ENCODE assay signal across 13 mouse cellular contexts in genomic region chr1:23184728-23185127, GRCm38 (mm10).
DNase-seq lines count a peak whose midpoint lies in the region; ATAC-seq lines count a peak whose summit lies in the region.
"Had no signal": no experiment of that assay in that cellular context is flagged by ENCODE, and none has a peak within 500 bp of the region (broad histone marks: within the 10 kb centered on the region; RNA-seq: fewer than 3 reads in every experiment).

No protein-coding gene starts in this region.

- H3K27ac ChIP-seq in lung, embryonic 16.5 days (ENCODE audit: low read length): peak overlapping the region; percentile 29
- no peak overlapping the region for H3K27ac ChIP-seq in midbrain, embryonic 14.5 days (replicated peaks; ENCODE audit: low read depth, low read length)
- H3K27ac ChIP-seq: forebrain, embryonic 10.5 days had no signal

- no peak overlapping the region for H3K4me3 ChIP-seq in lung, embryonic 16.5 days (ENCODE audit: low read length)
- H3K4me3 ChIP-seq in midbrain, embryonic 14.5 days (replicated peaks; ENCODE audit: low read depth, low read length): no peak overlapping the region
- H3K4me3 ChIP-seq: forebrain, embryonic 10.5 days had no signal

- ATAC-seq in common myeloid progenitor, adult 5-6 weeks (replicated peaks; ENCODE audit: low read depth, poor library complexity, severe bottlenecking): 0 out of 2 replicates have a peak, but pooled peaks have one; percentile 22
- ATAC-seq in lung, embryonic 16.5 days (ENCODE audit: low read depth): peak; percentile 40; the same call in 1 of the 2 replicates
- ATAC-seq in midbrain, embryonic 14.5 days (ENCODE audit: low FRiP score, low TSS enrichment): no peak
- ATAC-seq in megakaryocyte, adult 5-6 weeks (ENCODE audit: poor library complexity, severe bottlenecking): no peak

- H3K4me2 ChIP-seq in lung, embryonic 16.5 days (ENCODE audit: low read depth, low read length): no peak overlapping the region
- H3K4me2 ChIP-seq in midbrain, embryonic 14.5 days (ENCODE audit: low read length): no peak overlapping the region
- H3K4me2 ChIP-seq: lung, embryonic 14.5 days had no signal

- H3K27me3 ChIP-seq in lung, embryonic 16.5 days (ENCODE audit: control insufficient read depth, insufficient read depth, low read depth, low read length): no peaks in the 10 kb centered on the region
- H3K27me3 ChIP-seq in midbrain, embryonic 14.5 days (ENCODE audit: control insufficient read depth, insufficient read depth, low read length): no peaks in the 10 kb centered on the region

- H3K4me1 ChIP-seq in lung, embryonic 16.5 days (replicated peaks; ENCODE audit: control insufficient read depth, insufficient read depth, low read length): peaks cover 7% of the 10 kb centered on the region
- H3K4me1 ChIP-seq in midbrain, embryonic 14.5 days (ENCODE audit: control insufficient read depth, insufficient read depth, low read length): no peaks in the 10 kb centered on the region
- H3K4me1 ChIP-seq: forebrain, embryonic 10.5 days had no signal

- DNase-seq in gastrocnemius, adult 18-20 months (ENCODE audit: low spot score): peak; percentile 3
- no peak for DNase-seq in gastrocnemius, postnatal 14 days
- DNase-seq in heart, postnatal 25 days (ENCODE audit: low spot score): peak; percentile 17
- no peak for DNase-seq in Muller cell, postnatal 12 days (ENCODE audit: inconsistent ontology term)
- DNase-seq in midbrain, embryonic 14.5 days: no peak
- DNase-seq: cerebellum, adult 11-12 months; lung, embryonic 14.5 days; right cerebral cortex, postnatal 4 days had no signal

- no peaks in the 10 kb centered on the region for H3K9me3 ChIP-seq in lung, embryonic 16.5 days (ENCODE audit: control insufficient read depth, low read length)
- H3K9me3 ChIP-seq in midbrain, embryonic 14.5 days (ENCODE audit: control insufficient read depth, low read length): no peaks in the 10 kb centered on the region
- H3K9me3 ChIP-seq: forebrain, embryonic 10.5 days; G1E had no signal

- no peaks in the 10 kb centered on the region for H3K36me3 ChIP-seq in lung, embryonic 16.5 days (ENCODE audit: control insufficient read depth, insufficient read depth, low read length)
- no peaks in the 10 kb centered on the region for H3K36me3 ChIP-seq in midbrain, embryonic 14.5 days (ENCODE audit: control insufficient read depth, insufficient read depth, low read length)
- H3K36me3 ChIP-seq: forebrain, embryonic 10.5 days; G1E had no signal

- 57% methylated on average over 9 of the region's 9 CpGs for WGBS in lung, embryonic 16.5 days
- WGBS in midbrain, embryonic 14.5 days: 86% methylated on average over 9 of the region's 9 CpGs

- intact Hi-C loops in gastrocnemius, postnatal 14 days (cut with DNase I; ENCODE audit: low total_unique reads): no loop called here
- intact Hi-C loops in heart, postnatal 25 days (cut with DNase I): loop anchor here (5.0 to 10.0 kb wide), 2 partner anchors 73 to 200 kb away; no protein-coding TSS in a partner anchor

- H3K9ac ChIP-seq in lung, embryonic 16.5 days (ENCODE audit: low read length): no peak overlapping the region
- H3K9ac ChIP-seq in midbrain, embryonic 14.5 days (replicated peaks; ENCODE audit: low read length): no peak overlapping the region
- H3K9ac ChIP-seq: lung, embryonic 14.5 days had no signal

Comparison
In these comparisons a context has a peak if more than half of its experiments do, and no peak if none do; other contexts are left out.
1. DNase-seq: peak in gastrocnemius, adult 18-20 months (single experiment) and heart, postnatal 25 days (single experiment); none in gastrocnemius, postnatal 14 days (single experiment), Muller cell, postnatal 12 days (single experiment) and midbrain, embryonic 14.5 days (single experiment).
2. ATAC-seq: peak in common myeloid progenitor, adult 5-6 weeks (single experiment) and lung, embryonic 16.5 days (single experiment); none in midbrain, embryonic 14.5 days (single experiment) and megakaryocyte, adult 5-6 weeks (single experiment).